Mouse (Mus musculus) retina, adult 2 months (tissue): Measurements from ENCODE around the gene Aldoc.
"Not testable (repeated sequence)": the region's sequence is repeated elsewhere in the genome, so short reads cannot be mapped to it uniquely, and the experiment has no call there.

Source experiments
- DNase-seq: peaks from one replicate; pipeline ENCODE4 v3.0.0-alpha.2; 2012; ENCODE audit warnings: low read depth, low spot score

Aldoc gene

GRCm38 (mm10) chr11:78322860-78323259 lies at the start of gene Aldoc:
Aldoc (plus strand) TSS chr11:78322968.
- DNase-seq: peak; percentile 88

- no peak for DNase-seq
Measured at GRCm38 (mm10) chr11:78275596-78275995, 47.2 kb upstream of the Aldoc start.

DNA sequence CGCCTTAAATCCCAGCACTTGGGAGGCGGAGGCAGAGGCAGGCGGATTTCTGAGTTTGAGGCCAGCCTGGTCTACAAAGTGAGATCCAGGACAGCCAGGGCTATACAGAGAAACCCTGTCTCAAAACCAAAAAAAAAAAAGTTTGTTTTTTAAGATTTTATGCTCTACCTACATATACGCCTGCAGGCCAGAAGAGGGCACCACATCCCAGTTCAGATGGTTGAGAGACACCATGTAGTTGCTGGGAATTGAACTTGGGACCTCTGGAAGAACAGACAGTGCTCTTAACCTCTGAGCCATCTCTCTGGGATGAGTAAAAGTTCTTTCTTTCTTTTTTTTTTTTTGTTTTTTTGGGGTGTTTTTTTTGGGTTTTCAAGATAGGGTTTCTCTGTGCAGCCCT lies 46.6 kb upstream of the Aldoc start:
- DNase-seq: not testable (repeated sequence)

GRCm38 (mm10) chr11:78278853-78279252 lies 43.9 kb upstream of the Aldoc start:
- DNase-seq: no peak

- DNase-seq: no peak
Measured at GRCm38 (mm10) chr11:78279586-78279985, 43.2 kb upstream of the Aldoc start.

GRCm38 (mm10) chr11:78289146-78289763 lies 33.5 kb upstream of the Aldoc start:
- DNase-seq: no peak

GRCm38 (mm10) chr11:78290654-78291053 lies 32.1 kb upstream of the Aldoc start, which contains the start of gene BC030499:
BC030499 (plus strand) TSS chr11:78290841.
- DNase-seq: peak; percentile 33

DNA sequence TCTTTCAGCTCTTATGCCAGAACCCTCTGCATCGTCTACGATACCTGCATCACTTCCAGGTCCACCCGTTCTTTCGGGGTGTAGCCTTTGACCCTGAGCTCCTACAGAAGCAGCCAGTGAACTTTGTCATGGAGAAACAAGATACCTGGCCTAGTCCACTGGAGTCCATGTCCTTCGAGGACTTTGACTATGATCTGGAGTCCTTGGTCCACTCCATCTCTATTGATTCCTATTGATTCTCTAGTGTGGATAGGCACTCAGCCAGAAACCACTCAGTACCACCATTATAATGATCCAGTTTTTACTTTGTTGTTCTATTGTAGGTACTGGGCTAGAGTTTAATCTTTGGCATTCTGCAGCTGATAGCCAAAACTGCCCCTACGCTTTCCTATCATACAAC lies 28.2 kb upstream of the Aldoc start:
- no peak for DNase-seq

- DNase-seq: no peak
Measured at GRCm38 (mm10) chr11:78300917-78301316, 21.9 kb upstream of the Aldoc start.

DNA sequence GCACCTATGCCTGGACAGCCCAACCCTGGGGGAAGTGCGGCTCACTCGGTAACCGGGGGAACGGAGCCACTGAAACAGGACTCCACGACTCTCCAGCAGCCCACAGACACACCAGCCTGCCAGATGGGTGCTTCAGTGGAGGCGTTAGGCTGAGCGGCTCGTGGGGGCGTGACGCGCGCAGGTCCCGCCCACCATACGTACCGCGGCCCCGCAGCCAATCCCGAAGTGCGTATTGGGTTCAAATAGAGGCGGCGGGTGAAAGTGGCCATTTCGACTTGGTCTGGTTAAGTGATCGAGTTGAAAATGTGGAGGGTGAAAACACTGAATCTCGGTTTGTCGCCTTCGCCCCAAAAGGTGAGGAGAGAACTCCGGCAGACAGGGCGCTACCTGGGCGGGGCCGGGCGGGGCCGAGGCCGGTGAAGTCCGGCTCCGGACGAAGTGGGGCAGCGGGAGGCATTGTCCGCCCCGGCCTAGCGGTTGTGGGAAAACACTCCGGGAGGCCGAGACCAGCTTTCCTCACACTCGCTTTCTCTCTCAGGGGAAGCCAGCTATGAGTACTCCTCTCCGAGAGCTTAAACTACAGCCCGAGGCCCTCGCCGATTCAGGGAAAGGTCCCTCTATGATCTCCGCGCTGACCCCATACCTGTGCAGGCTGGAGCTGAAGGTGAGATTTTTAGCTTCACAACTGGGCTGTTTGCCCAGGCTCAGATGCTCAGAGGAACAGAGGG lies 21.2 kb upstream of the Aldoc start, which contains the start of gene Spag5:
Gene Spag5, plus strand, starts transcription at position 173 of the 728 bp plus-strand sequence.
- DNase-seq: peak; percentile 62

DNA sequence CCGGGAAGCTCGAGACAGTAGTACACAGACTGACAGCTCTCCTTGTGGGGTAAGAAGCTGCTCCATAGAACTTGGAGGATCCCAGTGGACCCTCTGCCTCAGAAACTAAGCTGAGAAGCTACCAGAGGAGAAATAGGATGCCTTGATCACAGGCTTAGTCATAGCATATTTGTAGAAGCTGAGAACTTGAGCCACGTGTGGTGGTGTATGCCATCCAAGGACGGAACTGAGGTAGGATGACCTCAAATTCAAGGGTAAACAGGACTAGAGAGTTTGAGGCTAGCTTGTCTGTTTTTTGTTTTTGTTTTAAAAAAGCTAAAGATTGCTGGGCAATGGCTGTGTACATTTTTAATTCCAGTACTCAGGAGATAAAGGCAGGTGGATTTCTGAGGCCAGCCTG lies 17.5 kb upstream of the Aldoc start:
- DNase-seq: no peak

DNA sequence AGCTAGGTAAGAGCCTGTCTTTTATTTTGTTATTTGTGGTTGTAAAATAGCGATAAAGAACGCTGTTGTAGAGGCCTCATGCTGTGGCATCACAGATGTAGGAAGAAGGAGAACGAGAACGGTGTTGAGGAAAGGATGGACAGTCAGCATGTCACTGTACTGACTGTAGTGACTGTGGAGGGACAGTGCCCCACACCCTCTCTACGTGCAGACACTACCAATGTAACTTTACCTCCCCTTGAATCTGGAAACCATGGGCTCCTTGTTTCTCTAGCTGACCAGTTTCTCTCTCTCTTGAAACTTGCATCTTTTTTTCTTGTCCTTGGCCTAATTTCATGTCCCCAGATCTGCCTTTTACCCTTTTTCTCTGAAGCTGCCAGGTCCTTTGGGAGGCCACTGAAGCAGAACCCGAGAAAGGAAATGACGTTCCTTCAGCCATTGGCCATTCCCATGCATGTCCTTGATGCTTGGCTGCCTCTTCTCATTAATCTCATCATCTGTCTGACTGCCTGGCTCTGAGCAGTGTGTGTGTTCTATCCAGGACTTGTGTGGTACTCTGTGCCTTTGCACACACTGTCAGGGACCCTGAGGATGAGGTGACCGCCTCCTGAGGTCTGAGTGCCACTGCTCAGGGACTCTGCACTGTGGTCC lies 11.8 kb upstream of the Aldoc start:
- no peak for DNase-seq

DNA sequence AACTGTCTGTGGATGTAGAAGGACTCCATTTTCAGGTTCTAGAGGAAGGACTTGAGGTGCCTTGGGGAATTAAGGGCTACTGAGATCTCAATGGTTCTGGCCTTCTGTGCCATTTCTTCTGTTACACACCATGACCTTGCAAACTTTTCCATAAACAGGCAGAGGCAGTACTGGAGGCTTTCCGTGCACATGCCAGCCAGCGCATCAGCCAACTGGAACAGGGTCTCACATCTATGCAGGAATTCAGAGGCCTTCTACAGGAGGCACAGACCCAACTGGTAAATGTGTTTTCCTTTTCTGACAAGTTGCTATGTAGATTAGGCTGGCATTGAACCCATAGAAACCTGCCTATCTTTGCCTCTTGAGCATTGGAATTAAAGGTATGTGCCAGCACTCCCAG lies 9.1 kb upstream of the Aldoc start:
- no peak for DNase-seq

- no peak for DNase-seq
Measured at GRCm38 (mm10) chr11:78318411-78318810, 4.4 kb upstream of the Aldoc start.

DNA sequence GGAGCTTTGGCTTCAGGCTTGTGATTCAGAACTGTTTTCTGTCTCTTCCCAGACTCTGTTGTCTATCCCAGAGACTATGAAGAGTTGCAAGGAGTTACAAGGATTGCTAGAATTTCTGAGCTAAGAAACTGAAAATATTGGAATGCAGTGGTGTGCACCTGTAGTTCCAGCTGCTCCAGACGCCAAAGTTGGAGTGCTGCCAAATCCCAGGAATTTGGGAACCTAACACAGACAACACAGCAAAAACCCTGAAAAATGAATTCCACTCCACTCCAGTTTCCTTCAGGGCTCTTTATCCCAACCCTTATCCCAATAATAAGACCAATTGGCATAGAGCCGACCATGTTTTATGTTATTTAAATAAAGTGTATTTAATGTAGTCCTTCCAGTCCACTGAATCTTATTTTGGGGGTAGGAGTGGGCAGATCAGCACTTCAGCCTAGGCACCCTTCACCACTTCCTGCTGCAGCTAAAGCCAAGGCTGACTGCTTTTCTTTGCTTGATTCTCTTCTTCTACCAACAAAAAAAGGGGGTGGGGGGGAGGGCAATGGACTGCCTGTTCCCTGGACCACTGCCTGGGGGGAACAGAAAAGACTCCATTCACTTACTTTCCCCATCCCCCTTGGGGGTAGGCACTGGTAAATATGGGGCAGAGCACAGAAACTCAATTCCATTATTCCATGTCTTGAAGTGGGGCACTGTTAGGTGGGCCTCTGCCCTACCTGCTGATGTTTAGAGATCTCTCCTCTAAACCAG lies 514 bp upstream of the Aldoc start:
- no peak for DNase-seq

DNA sequence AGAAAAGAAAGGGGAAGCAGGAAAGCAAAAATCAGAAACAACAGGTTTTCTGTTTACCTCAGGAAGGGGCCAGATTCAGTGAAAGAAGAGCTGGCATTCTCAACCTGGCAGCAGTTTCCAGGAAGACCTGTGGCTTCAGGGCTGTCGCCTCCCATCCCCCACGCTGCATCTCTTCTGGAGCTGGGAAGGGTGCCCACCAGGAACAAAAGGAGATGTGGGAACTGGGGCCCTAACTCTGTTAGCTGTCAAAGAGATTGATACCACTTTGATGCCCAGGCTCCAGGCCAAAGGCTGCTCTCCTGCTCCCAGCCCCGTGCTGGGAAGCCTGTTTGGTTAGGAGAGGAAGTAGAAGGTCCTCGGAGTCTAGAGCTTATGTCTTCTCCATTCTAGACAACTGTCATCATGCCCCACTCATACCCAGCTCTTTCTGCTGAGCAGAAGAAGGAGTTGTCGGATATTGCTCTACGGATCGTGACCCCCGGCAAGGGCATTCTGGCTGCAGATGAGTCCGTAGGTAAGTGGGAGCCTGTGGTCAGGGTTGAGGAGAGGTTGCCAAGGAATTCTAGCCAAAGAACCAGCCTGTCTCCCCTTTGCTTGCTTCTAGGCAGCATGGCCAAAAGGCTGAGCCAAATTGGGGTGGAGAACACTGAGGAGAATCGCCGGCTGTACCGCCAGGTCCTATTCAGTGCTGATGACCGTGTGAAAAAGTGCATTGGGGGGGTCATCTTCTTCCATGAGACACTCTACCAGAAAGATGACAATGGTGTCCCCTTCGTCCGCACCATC lies 1.4 kb downstream of the Aldoc start:
- DNase-seq: no peak

DNA sequence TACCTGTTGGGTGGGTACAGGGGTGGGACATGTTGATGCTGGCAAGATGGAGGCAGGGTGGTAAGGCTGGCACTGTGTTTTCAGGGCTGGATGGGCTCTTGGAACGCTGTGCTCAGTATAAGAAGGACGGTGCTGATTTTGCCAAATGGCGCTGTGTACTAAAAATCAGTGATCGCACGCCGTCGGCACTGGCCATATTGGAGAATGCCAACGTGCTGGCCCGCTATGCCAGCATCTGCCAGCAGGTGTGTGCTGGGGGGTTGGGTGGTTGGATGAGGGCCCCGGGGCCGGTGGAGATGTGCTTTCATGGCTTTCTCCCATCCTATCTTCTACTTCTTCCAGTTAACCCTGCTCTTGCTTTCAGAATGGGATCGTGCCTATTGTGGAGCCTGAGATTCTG lies 2.2 kb downstream of the Aldoc start:
- DNase-seq: no peak

GRCm38 (mm10) chr11:78327215-78327614 lies 4.4 kb downstream of the Aldoc start:
- DNase-seq: no peak

DNA sequence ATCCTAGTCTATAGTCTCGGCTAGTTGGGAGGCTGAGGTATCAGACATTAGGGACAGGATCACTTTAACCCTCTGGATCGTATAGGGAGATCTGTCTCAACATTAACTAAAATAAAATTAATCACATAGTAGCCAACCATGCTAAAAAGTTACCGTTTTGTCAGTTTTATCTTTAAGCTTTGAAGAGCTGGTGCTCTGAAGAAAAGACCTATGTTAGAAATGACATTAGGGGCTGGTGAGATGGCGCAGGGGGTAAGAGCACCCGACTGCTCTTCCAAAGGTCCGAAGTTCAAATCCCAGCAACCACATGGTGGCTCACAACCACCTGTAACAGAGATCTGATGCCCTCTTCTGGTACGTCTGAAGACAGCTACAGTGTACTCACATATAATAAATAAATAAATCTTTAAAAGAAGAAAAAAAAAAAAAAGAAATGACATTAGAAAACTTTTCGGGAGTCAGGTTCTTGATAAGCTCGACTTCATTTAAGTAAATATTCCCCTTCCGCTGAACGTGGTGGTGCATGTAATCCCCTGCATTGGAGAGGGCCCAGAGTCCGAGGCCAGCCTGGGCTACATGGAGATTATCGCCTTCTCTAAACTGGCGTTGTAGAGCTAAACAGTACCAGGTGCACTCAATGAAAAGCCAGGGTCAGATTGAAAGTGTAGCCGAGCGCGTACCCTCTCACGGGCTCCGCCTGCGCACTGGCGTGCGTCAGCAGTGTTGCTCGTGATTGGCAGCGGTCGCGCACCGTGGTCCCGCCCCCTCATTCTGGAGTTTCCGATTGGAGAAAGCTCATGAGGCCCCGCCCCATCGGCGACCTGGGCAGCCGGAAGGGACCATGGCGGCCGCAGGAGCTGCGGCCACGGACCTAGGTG lies 5.1 kb downstream of the Aldoc start, which contains the start of gene Pigs:
Gene Pigs, plus strand, starts transcription at position 782 of the 878 bp plus-strand sequence.
- peak; percentile 83 for DNase-seq

- no peak for DNase-seq
Measured at GRCm38 (mm10) chr11:78328512-78329056, 5.8 kb downstream of the Aldoc start.
